Mouse (Mus musculus) kidney, adult 2 months (tissue): Measurements from ENCODE around the gene Tecpr2.

ENCODE experiments used
- CTCF ChIP-seq: fragments of 200-500 bp; conservative IDR thresholded peaks from 2 replicates; pipeline ENCODE4 v1.5.1; 2011; ENCODE audit warnings: low read depth, mild to moderate bottlenecking, control low read depth, low read length, moderate library complexity, mixed read lengths; ENCODE audit not compliant: insufficient read depth, insufficient read length
- POLR2A ChIP-seq: fragments of 200-500 bp; IDR thresholded peaks from one replicate; pipeline ENCODE4 v1.6.1; 2011; ENCODE audit warnings: low read depth, low read length, control low read depth

DNA sequence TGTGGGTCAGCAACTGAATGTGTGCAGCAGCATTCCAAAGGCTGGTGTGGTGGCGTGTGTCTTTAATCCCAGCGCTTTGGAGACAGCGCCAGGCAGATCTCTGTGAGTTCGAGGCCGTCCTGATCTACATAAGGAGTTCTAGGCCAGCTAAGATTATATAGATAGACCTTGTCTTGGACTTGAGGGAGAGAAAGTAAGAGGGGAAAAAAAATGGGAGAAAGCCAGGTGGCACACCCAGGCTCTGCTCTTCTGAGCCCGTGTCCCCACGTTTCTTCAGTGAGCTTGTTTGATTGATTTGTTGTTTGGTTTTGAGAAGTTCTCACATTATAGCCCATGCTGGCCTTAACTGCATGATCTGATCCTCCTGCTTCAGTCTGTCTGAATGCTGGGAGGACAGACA, 101.4 kb downstream of the Tecpr2 start:
- no peak for TF ChIP-seq CTCF
- no peak for TF ChIP-seq POLR2A
